Mouse (Mus musculus): ENCODE data around the gene Mapt. TPM values are rescaled to one million over a fixed set of nuclear protein-coding genes. Genes with fewer than 3 reads are reported as not detected.
A peak's percentile ranks its signal among the peaks of the same experiment; 100 is the strongest.
"Not testable (repeated sequence)": the region's sequence is repeated elsewhere in the genome, so short reads cannot be mapped to it uniquely, and the experiment has no call there.

Gene Mapt
- polyA plus RNA-seq, 1 experiment from 2014 or later = 11.0 TPM

DNA sequence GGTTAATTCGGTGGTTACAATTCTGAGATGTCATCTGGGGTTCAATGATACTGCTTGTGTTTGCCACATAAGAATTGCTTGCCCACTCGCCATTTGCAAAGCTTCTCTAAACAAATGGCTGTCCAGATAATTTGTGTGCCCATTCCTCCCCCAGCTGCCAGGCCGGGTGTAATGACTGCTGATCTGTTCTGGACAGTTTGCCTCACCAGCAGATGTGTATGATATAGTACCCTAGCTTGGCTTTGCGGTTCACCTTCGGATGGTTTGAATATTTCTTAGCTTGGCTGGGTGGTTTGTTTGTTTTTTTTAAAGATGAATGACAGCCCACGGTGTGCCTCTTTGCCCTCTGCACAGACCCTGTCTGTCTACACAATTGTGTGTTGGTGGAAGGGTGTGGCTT lies 3.5 kb downstream of the Mapt start:
- Histone ChIP-seq H3K9me3 (no peaks in the 10 kb centered on the region), H3K36me3 (no peaks in the 10 kb centered on the region), H3K9ac (no peak overlapping the region), H3K4me2 (no peak overlapping the region), H3K27me3 (peaks cover 67% of the 10 kb centered on the region), H3K4me1 (peaks cover 25% of the 10 kb centered on the region), H3K27ac (no peak overlapping the region), H3K4me3 (no peak overlapping the region)
- WGBS = 19% methylated on average over 6 of the region's 6 CpGs
- no peak for ATAC-seq (ENCODE audit: borderline replicate concordance, extremely low read depth, low FRiP score, low TSS enrichment)

GRCm38 (mm10) chr11:104235881-104236280 lies 4.7 kb downstream of the Mapt start:
- H3K9me3 ChIP-seq = no peaks in the 10 kb centered on the region
- WGBS = 63% methylated on average over 2 of the region's 2 CpGs
- H3K4me3 ChIP-seq = no peak overlapping the region
- peaks cover 25% of the 10 kb centered on the region for H3K4me1 ChIP-seq
- no peak overlapping the region for H3K9ac ChIP-seq
- H3K27ac ChIP-seq = no peak overlapping the region
- peaks cover 63% of the 10 kb centered on the region for H3K27me3 ChIP-seq
- no peak for ATAC-seq (ENCODE audit: borderline replicate concordance, extremely low read depth, low FRiP score, low TSS enrichment)
- H3K4me2 ChIP-seq = no peak overlapping the region
- no peaks in the 10 kb centered on the region for H3K36me3 ChIP-seq

DNA sequence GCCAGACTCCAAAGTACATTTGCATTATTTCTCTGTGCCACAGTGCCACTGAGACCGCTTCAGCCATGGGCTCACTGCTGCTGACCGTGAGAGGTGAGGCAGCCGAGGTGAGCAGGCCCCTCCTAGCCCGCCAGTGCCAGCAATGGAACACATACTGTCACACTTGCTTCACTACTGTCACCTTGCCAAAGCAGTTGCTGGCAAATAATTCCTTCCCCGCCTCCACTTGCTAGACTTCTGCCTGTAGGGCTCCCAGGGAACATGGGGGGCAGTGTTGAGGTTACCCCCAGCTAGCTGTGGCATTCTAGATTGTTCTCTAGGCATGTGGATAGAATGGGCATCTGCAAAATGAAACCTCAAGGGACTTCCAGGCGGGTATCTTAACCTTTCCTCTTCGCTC lies 6.0 kb downstream of the Mapt start:
- no peaks in the 10 kb centered on the region for H3K36me3 ChIP-seq
- H3K4me2 ChIP-seq = no peak overlapping the region
- no peak overlapping the region for H3K27ac ChIP-seq
- peaks cover 53% of the 10 kb centered on the region for H3K27me3 ChIP-seq
- H3K4me3 ChIP-seq = no peak overlapping the region
- H3K9ac ChIP-seq = no peak overlapping the region
- WGBS = 62% methylated on average over 7 of the region's 7 CpGs
- no peak for ATAC-seq (ENCODE audit: borderline replicate concordance, extremely low read depth, low FRiP score, low TSS enrichment)
- peaks cover 17% of the 10 kb centered on the region for H3K4me1 ChIP-seq
- no peaks in the 10 kb centered on the region for H3K9me3 ChIP-seq

DNA sequence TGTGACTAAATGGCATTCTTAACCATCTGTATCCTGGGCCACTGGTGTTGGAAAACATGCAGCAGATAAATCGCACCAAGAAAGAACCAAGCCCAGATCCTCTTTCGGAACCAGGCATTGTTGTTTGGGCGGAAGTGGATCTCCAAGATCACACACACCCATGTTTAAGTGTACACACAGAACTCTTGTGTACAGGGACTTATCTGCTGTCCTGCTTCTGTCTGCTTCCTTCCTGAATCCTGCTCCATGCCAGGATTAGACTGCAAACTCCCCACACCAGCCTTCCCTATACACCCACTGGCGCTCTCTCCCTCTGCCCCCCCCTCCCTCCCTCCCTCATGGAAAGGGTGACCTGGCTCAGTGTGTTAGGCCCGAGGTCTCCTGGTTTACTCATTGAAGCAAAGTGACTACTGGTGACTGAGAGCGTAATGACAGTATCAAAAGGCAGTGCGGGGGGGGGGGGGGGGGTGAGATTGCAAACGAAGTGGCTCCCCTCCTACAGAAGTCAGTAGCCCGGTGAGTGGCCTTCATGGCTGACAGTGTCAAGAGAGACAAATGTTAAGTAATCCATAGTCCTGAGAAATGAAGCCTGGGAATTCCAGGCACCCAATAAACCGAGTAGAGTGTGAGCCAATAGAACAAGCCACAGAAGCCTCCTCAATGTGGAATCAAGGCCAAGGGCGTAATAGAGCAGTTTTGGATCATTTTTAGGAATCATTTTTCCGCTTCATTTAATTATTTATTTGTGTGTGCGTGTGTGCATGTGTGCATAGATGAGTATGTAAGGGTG lies 7.0 kb downstream of the Mapt start:
- peaks cover 9% of the 10 kb centered on the region for H3K4me1 ChIP-seq
- no peaks in the 10 kb centered on the region for H3K9me3 ChIP-seq
- no peaks in the 10 kb centered on the region for H3K36me3 ChIP-seq
- ATAC-seq (ENCODE audit: borderline replicate concordance, extremely low read depth, low FRiP score, low TSS enrichment) = no peak
- no peak overlapping the region for H3K9ac ChIP-seq
- no peak overlapping the region for H3K27ac ChIP-seq
- H3K4me3 ChIP-seq = no peak overlapping the region
- H3K4me2 ChIP-seq = no peak overlapping the region
- 53% methylated on average over 12 of the region's 13 CpGs for WGBS
- H3K27me3 ChIP-seq = peaks cover 44% of the 10 kb centered on the region

DNA sequence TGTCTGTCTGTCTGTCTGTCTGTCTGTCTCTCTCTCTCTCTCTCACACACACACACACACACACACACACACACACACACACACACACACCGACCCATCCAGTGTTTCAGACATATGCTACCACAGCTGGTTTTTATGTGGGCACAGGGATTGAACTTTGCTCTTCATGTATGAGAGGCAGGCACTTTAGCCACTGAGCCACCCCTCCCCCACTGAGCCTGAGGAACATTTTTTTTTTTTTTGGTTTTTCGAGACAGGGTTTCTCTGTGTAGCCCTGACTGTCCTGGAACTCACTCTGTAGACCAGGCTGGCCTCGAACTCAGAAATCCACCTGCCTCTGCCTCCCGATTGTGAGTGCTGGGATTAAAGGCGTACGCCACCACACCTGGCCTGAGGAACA lies 14.3 kb downstream of the Mapt start:
- Histone ChIP-seq H3K27ac (peak overlapping the region; percentile 79; the same call in 1 of the 2 replicates), H3K4me1 (peaks cover 17% of the 10 kb centered on the region)
- not testable (repeated sequence) for H3K9ac ChIP-seq; H3K4me2 ChIP-seq; ATAC-seq (ENCODE audit: borderline replicate concordance, extremely low read depth, low FRiP score, low TSS enrichment); H3K27me3 ChIP-seq; H3K4me3 ChIP-seq; H3K36me3 ChIP-seq; H3K9me3 ChIP-seq
- 75% methylated on average over 6 of the region's 6 CpGs for WGBS

- peak; percentile 60; the same call in 1 of the 2 replicates for ATAC-seq (ENCODE audit: borderline replicate concordance, extremely low read depth, low FRiP score, low TSS enrichment)
- Histone ChIP-seq H3K9ac (no peak overlapping the region), H3K4me2 (peak overlapping the region; percentile 22), H3K27me3 (no peaks in the 10 kb centered on the region), H3K4me3 (no peak overlapping the region), H3K9me3 (no peaks in the 10 kb centered on the region), H3K4me1 (peaks cover 17% of the 10 kb centered on the region), H3K36me3 (no peaks in the 10 kb centered on the region), H3K27ac (peak overlapping the region; percentile 79)
- 18% methylated on average over 6 of the region's 6 CpGs for WGBS
Measured at GRCm38 (mm10) chr11:104246171-104246694, 15.0 kb downstream of the Mapt start.

- Histone ChIP-seq H3K27me3 (no peaks in the 10 kb centered on the region), H3K4me3 (no peak overlapping the region), H3K9me3 (no peaks in the 10 kb centered on the region), H3K36me3 (no peaks in the 10 kb centered on the region), H3K4me2 (no peak overlapping the region), H3K27ac (peak overlapping the region; percentile 79), H3K4me1 (peaks cover 17% of the 10 kb centered on the region), H3K9ac (no peak overlapping the region)
- 32% methylated on average over 6 of the region's 6 CpGs for WGBS
- ATAC-seq (ENCODE audit: borderline replicate concordance, extremely low read depth, low FRiP score, low TSS enrichment) = peak; percentile 94
Measured at GRCm38 (mm10) chr11:104247141-104247717, 16.0 kb downstream of the Mapt start.

GRCm38 (mm10) chr11:104249420-104249819 lies 18.2 kb downstream of the Mapt start:
- no peak for ATAC-seq (ENCODE audit: borderline replicate concordance, extremely low read depth, low FRiP score, low TSS enrichment)
- no peak overlapping the region for H3K9ac ChIP-seq
- no peak overlapping the region for H3K4me2 ChIP-seq
- no peaks in the 10 kb centered on the region for H3K36me3 ChIP-seq
- H3K27me3 ChIP-seq = no peaks in the 10 kb centered on the region
- peaks cover 17% of the 10 kb centered on the region for H3K4me1 ChIP-seq
- 65% methylated on average over 8 of the region's 8 CpGs for WGBS
- H3K9me3 ChIP-seq = no peaks in the 10 kb centered on the region
- no peak overlapping the region for H3K27ac ChIP-seq
- H3K4me3 ChIP-seq = no peak overlapping the region

DNA sequence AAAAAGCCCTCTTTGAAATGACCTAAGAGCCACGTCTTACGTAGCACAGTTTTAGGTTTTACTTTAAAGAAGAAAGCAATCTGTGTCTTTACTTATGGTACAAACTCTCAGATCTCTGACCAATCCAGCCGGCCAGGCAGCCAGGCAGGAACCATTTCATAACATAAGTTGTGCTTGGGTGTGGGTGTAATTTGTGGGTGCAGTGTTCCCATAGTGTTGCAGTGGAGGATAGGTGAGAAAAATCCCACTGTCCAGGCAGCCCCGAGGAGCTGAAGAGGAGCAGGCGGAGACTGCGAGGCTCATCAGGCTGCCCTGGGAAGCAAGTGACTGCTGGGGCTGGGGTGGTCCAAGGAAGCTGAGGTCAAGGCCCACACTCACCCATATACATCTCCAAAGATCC lies 19.9 kb downstream of the Mapt start:
- H3K4me1 ChIP-seq = peaks cover 12% of the 10 kb centered on the region
- no peaks in the 10 kb centered on the region for H3K36me3 ChIP-seq
- no peaks in the 10 kb centered on the region for H3K9me3 ChIP-seq
- H3K27ac ChIP-seq = no peak overlapping the region
- H3K27me3 ChIP-seq = no peaks in the 10 kb centered on the region
- 71% methylated on average over 6 of the region's 6 CpGs for WGBS
- H3K4me3 ChIP-seq = no peak overlapping the region
- H3K9ac ChIP-seq = no peak overlapping the region
- no peak overlapping the region for H3K4me2 ChIP-seq
- no peak for ATAC-seq (ENCODE audit: borderline replicate concordance, extremely low read depth, low FRiP score, low TSS enrichment)

GRCm38 (mm10) chr11:104252094-104252493 lies 20.9 kb downstream of the Mapt start:
- Histone ChIP-seq H3K27ac (no peak overlapping the region), H3K4me3 (no peak overlapping the region), H3K4me2 (no peak overlapping the region), H3K27me3 (no peaks in the 10 kb centered on the region), H3K36me3 (no peaks in the 10 kb centered on the region), H3K9ac (no peak overlapping the region), H3K4me1 (peaks cover 3% of the 10 kb centered on the region; the same call in 1 of the 2 replicates), H3K9me3 (no peaks in the 10 kb centered on the region)
- ATAC-seq (ENCODE audit: borderline replicate concordance, extremely low read depth, low FRiP score, low TSS enrichment) = no peak
- 60% methylated on average over 3 of the region's 3 CpGs for WGBS

- 77% methylated on average over 10 of the region's 10 CpGs for WGBS
- Histone ChIP-seq H3K9me3 (no peaks in the 10 kb centered on the region), H3K4me3 (no peak overlapping the region), H3K27ac (no peak overlapping the region), H3K27me3 (no peaks in the 10 kb centered on the region), H3K36me3 (no peaks in the 10 kb centered on the region), H3K4me1 (no peaks in the 10 kb centered on the region), H3K9ac (no peak overlapping the region), H3K4me2 (no peak overlapping the region)
- no peak for ATAC-seq (ENCODE audit: borderline replicate concordance, extremely low read depth, low FRiP score, low TSS enrichment)
Measured at GRCm38 (mm10) chr11:104254408-104255039, 23.3 kb downstream of the Mapt start.

DNA sequence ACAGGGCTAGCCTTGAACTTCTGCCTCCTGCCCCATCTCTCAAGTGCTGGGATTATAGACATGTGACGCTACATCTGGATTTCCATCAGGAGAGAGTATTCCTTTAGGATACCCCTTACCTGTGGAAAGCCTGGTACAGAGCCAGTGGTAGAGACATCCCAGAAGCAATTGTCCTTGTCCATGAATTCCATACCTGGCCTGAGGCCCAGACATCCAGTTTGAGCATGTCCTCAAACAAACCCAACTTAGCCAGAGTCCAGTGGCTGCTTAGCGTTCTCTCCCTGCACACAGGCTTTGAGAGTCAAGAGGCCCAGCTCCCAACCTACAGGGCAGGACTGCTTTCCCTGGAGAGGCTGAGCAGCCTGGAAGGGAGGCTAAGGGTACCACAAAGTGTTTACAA lies 25.0 kb downstream of the Mapt start:
- Histone ChIP-seq H3K4me3 (no peak overlapping the region), H3K27ac (no peak overlapping the region), H3K36me3 (no peaks in the 10 kb centered on the region), H3K9me3 (no peaks in the 10 kb centered on the region), H3K4me1 (no peaks in the 10 kb centered on the region), H3K4me2 (no peak overlapping the region), H3K9ac (no peak overlapping the region), H3K27me3 (no peaks in the 10 kb centered on the region)
- WGBS = 79% methylated on average over 2 of the region's 2 CpGs
- ATAC-seq (ENCODE audit: borderline replicate concordance, extremely low read depth, low FRiP score, low TSS enrichment) = no peak
